Mouse (Mus musculus) limb, embryonic 14.5 days (tissue): ENCODE measurements at regions not wholly inside any gene's neighbourhood (a gene's known extent, or its start where the extent isn't known, plus 50 kb on each side); places are given as distances from the start of the nearest gene placed in this dataset.

Experiments used
- ATAC-seq: fragments of 200-750 bp; cut with Nextera tagmentation; 2 replicates; pipeline ENCODE4 v1.8.0; 2017; ENCODE audit warnings: low read depth, moderate number of reproducible peaks, moderate TSS enrichment; ENCODE audit not compliant: low FRiP score
- DNase-seq: peaks from one replicate; pipeline ENCODE4 v3.0.0-alpha.2; 2015; ENCODE audit warnings: low spot score
- H3K27ac ChIP-seq: fragments of 300-500 bp; sonication (generic); replicated peaks from 2 replicates; pipeline ENCODE4 v1.5.1; 2014; ENCODE audit warnings: low read depth, mild to moderate bottlenecking, low read length, moderate library complexity, mixed read lengths
- H3K27me3 ChIP-seq: fragments of 300-500 bp; sonication (generic); 2 replicates; pipeline ENCODE4 v1.6.1; 2014; ENCODE audit warnings: low read length, mixed read lengths; ENCODE audit not compliant: control insufficient read depth, insufficient read depth
- H3K36me3 ChIP-seq: fragments of 300-500 bp; sonication (generic); 2 replicates; pipeline ENCODE4 v1.6.1; 2014; ENCODE audit warnings: mild to moderate bottlenecking, low read length, moderate library complexity, mixed read lengths; ENCODE audit not compliant: control insufficient read depth, insufficient read depth
- H3K4me1 ChIP-seq: fragments of 300-500 bp; sonication (generic); 2 replicates; pipeline ENCODE4 v1.6.1; 2014; ENCODE audit warnings: antibody characterized with exemption, low read length, mixed read lengths; ENCODE audit not compliant: control insufficient read depth, insufficient read depth
- H3K4me2 ChIP-seq: fragments of 300-500 bp; sonication (generic); replicated peaks from 2 replicates; pipeline ENCODE4 v1.6.1; 2014; ENCODE audit warnings: low read depth, mild to moderate bottlenecking, low read length, moderate library complexity; ENCODE audit not compliant: severe bottlenecking
- H3K4me3 ChIP-seq: fragments of 300-500 bp; sonication (generic); replicated peaks from 2 replicates; pipeline ENCODE4 v1.5.1; 2014; ENCODE audit warnings: low read length
- H3K9ac ChIP-seq: fragments of 300-500 bp; sonication (generic); 2 replicates; pipeline ENCODE4 v1.6.1; 2014; ENCODE audit warnings: mild to moderate bottlenecking, low read depth, low read length, moderate library complexity; ENCODE audit not compliant: severe bottlenecking
- H3K9me3 ChIP-seq: fragments of 300-500 bp; sonication (generic); 2 replicates; pipeline ENCODE4 v1.6.1; 2016; ENCODE audit warnings: low read length; ENCODE audit not compliant: control insufficient read depth
- POLR2A ChIP-seq: fragments of 200-500 bp; IDR thresholded peaks from 2 replicates; pipeline ENCODE4 v1.8.0; 2012; ENCODE audit warnings: inconsistent platforms, mild to moderate bottlenecking, moderate library complexity, borderline replicate concordance; ENCODE audit not compliant: insufficient read depth, insufficient read length; ENCODE audit errors: extremely low read depth
- WGBS: fragments of 180-500 bp; shearing (Covaris S2); extraction: QIAGEN DNeasy Blood & Tissue Kit; methylation state at CpG from one replicate; pipeline ENCODE4 v1.1.7; 2014; 5-methylcytosine and 5-hydroxymethylcytosine counted together

GRCm38 (mm10) chr3:8270009-8270934 is 1339.6 kb downstream of the Zfp704 start:
- Histone ChIP-seq H3K9me3 (no peaks in the 10 kb centered on the region), H3K27me3 (no peaks in the 10 kb centered on the region), H3K4me2 (no peak overlapping the region), H3K4me3 (no peak overlapping the region), H3K4me1 (no peaks in the 10 kb centered on the region), H3K36me3 (no peaks in the 10 kb centered on the region), H3K9ac (no peak overlapping the region), H3K27ac (no peak overlapping the region)
- TF ChIP-seq POLR2A = no peak
- no peak for DNase-seq
- ATAC-seq = no peak; the same call in 1 of the 2 replicates
- 41% methylated on average over 1 of the region's 1 CpGs for WGBS

DNA sequence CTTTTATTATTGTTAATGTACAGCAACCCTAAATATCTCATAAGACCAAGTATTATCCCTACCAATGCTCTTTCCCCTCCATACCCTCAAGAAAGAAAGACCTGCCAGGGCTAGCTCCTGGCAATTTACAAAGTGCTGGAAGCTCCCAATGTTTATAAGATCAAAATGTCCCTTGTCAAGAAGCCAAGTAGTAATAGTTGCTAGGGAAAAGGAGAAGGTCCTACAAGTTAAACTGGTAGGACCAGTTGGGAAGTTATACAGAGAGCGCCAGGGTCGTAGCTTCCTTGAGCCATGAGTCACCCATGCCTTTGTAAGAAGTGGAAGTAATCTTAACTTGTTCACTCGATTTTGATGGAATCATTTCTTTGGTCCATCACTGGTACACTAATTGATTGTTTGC is 1344.1 kb downstream of the Zfp704 start:
- ATAC-seq (no peak), DNase-seq (no peak)
- Histone ChIP-seq H3K4me2 (no peak overlapping the region), H3K4me3 (no peak overlapping the region), H3K9ac (no peak overlapping the region), H3K36me3 (no peaks in the 10 kb centered on the region), H3K27me3 (no peaks in the 10 kb centered on the region), H3K27ac (no peak overlapping the region), H3K4me1 (no peaks in the 10 kb centered on the region), H3K9me3 (no peaks in the 10 kb centered on the region)
- no peak for TF ChIP-seq POLR2A
- WGBS = 67% methylated on average over 3 of the region's 3 CpGs

DNA sequence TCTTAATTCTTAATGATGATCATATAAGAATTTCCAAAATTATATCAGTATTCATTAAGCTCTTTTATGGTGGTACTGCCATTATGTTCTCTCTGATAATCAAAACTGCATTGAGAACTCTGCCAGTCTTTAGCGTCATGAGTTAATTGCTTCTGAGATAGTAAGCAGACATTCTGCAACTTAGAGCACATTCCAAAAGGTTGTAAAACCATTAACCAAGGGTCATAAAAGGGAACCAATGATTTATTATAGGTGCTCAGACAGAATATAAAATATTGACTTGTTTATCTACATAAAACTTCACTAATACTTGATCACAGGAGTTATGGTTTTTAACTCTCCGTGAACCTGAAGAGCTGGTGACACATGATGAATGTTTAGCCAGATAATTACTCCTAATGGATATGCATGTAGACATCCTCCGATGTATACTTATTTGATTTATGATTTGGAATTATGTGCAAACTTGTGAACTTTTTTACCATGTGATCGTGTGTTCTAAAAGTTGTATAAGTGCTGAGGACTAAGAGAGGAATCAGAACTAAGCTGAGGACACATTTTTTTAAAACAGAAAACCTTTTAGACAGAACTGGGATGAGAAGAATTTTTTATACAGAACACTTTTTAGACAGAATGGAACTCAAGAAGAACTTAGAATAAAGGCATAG is 1345.4 kb downstream of the Zfp704 start:
- ATAC-seq (no peak), DNase-seq (no peak)
- Histone ChIP-seq H3K9me3 (no peaks in the 10 kb centered on the region), H3K4me3 (no peak overlapping the region), H3K9ac (no peak overlapping the region), H3K4me2 (no peak overlapping the region), H3K27me3 (no peaks in the 10 kb centered on the region), H3K27ac (no peak overlapping the region), H3K4me1 (no peaks in the 10 kb centered on the region), H3K36me3 (no peaks in the 10 kb centered on the region)
- no peak for TF ChIP-seq POLR2A
- WGBS = 16% methylated on average over 4 of the region's 4 CpGs

DNA sequence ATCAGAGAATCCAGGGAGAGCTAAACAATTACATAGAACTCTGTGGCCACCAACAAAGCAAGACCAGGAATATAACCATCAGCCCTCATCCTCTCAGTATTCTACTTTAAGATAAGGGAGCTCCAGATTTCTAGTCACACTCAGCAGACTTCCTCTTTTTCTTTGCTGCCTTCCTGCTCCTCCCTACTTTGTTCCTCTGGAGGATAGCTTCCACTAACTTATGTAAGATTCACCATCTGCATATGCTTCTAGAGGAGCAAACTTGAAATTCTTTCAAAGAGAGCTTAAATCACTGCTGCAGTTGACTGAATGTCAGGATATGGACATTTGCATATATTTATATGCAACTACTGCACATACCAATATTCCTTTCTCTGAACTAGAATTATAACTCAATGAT is 1352.6 kb downstream of the Zfp704 start:
- Histone ChIP-seq H3K27ac (no peak overlapping the region), H3K27me3 (no peaks in the 10 kb centered on the region), H3K36me3 (no peaks in the 10 kb centered on the region), H3K9ac (no peak overlapping the region), H3K9me3 (no peaks in the 10 kb centered on the region), H3K4me1 (no peaks in the 10 kb centered on the region), H3K4me2 (no peak overlapping the region), H3K4me3 (no peak overlapping the region)
- ATAC-seq (no peak), DNase-seq (no peak)
- TF ChIP-seq POLR2A = no peak

GRCm38 (mm10) chr3:8252311-8252710 is 1357.6 kb downstream of the Zfp704 start:
- Histone ChIP-seq H3K4me2 (no peak overlapping the region), H3K9me3 (no peaks in the 10 kb centered on the region), H3K27ac (no peak overlapping the region), H3K36me3 (no peaks in the 10 kb centered on the region), H3K4me3 (no peak overlapping the region), H3K9ac (no peak overlapping the region), H3K4me1 (no peaks in the 10 kb centered on the region), H3K27me3 (no peaks in the 10 kb centered on the region)
- no peak for TF ChIP-seq POLR2A
- DNase-seq (no peak), ATAC-seq (no peak)
- 80% methylated on average over 2 of the region's 2 CpGs for WGBS
